Mouse (Mus musculus) limb, embryonic 11.5 days (tissue): ENCODE measurements around the gene Enoph1. TPM values are rescaled to one million over a fixed set of nuclear protein-coding genes. Genes with fewer than 3 reads are reported as not detected.

Experiments
- ATAC-seq: fragments of 200-750 bp; cut with Nextera tagmentation; 2 replicates; pipeline ENCODE4 v1.8.0; 2017; ENCODE audit warnings: low read depth; ENCODE audit not compliant: insufficient number of reproducible peaks, low FRiP score, low TSS enrichment
- DNase-seq: peaks from one replicate; pipeline ENCODE4 v3.0.0-alpha.2; 2015; ENCODE audit warnings: low spot score
- H3K27ac ChIP-seq: fragments of 300-500 bp; sonication (generic); replicated peaks from 2 replicates; pipeline ENCODE4 v1.5.1; 2014; ENCODE audit warnings: low read depth, mild to moderate bottlenecking, low read length
- H3K27me3 ChIP-seq: fragments of 300-500 bp; sonication (generic); 2 replicates; pipeline ENCODE4 v1.6.1; 2014; ENCODE audit warnings: mild to moderate bottlenecking, low read length, mixed read lengths; ENCODE audit not compliant: control insufficient read depth, insufficient read depth
- H3K36me3 ChIP-seq: fragments of 300-500 bp; sonication (generic); 2 replicates; pipeline ENCODE4 v1.6.1; 2014; ENCODE audit warnings: mild to moderate bottlenecking, low read length, moderate library complexity, mixed read lengths; ENCODE audit not compliant: control insufficient read depth, insufficient read depth
- H3K4me1 ChIP-seq: fragments of 300-500 bp; sonication (generic); 2 replicates; pipeline ENCODE4 v1.6.1; 2014; ENCODE audit warnings: low read length, mixed read lengths; ENCODE audit not compliant: control insufficient read depth, insufficient read depth
- H3K4me2 ChIP-seq: fragments of 300-500 bp; sonication (generic); 2 replicates; pipeline ENCODE4 v1.6.1; 2014; ENCODE audit warnings: low read depth, mild to moderate bottlenecking, moderate library complexity; ENCODE audit not compliant: severe bottlenecking
- H3K4me3 ChIP-seq: fragments of 300-500 bp; sonication (generic); 2 replicates; pipeline ENCODE4 v1.5.1; 2014; ENCODE audit warnings: low read depth, low read length
- H3K9ac ChIP-seq: fragments of 300-500 bp; sonication (generic); 2 replicates; pipeline ENCODE4 v1.6.1; 2014; ENCODE audit warnings: mild to moderate bottlenecking, low read length
- H3K9me3 ChIP-seq: fragments of 300-500 bp; sonication (generic); 2 replicates; pipeline ENCODE4 v1.6.1; 2016; ENCODE audit warnings: low read length; ENCODE audit not compliant: control insufficient read depth
- WGBS: fragments of 180-500 bp; shearing (Covaris S2); extraction: QIAGEN DNeasy Blood & Tissue Kit; methylation state at CpG from one replicate; pipeline ENCODE4 v1.1.7; 2014; 5-methylcytosine and 5-hydroxymethylcytosine counted together
- polyA plus RNA-seq: library from polyadenylated mRNA; unstranded; fragments of >200 nt; fragmentation: Nextera tagmentation; extraction: Ambion mirVana; gene quantifications from 2 replicates; pipeline ENCODE4 v1.2.1, GENCODE M21; 2014

The Enoph1 gene
- polyA plus RNA-seq, 1 experiment from 2014 or later = 57.4 TPM

DNA sequence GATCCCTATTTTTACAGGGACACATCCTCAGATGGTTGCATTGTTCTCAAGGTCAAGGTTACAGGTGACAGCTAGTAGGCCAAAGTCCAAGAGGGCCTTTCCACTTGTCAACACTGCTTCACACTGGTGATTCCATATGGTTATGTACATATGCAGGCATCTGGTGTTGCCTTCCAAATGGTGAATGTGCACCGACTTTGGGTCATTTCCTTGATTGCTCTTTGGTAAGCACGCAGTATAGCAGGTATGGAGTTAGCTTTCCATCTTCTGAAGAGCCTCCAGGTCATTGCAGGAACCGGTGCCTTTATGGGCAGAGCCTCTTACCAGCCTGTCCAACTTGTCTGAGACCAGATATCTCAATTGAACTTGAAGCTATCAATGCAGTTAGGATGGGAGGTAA, 7.1 kb upstream of the Enoph1 start:
- no peak for ATAC-seq
- Histone ChIP-seq H3K4me1 (peaks cover 2% of the 10 kb centered on the region; the same call in 1 of the 2 replicates), H3K4me2 (no peak overlapping the region), H3K4me3 (no peak overlapping the region), H3K27ac (no peak overlapping the region), H3K27me3 (no peaks in the 10 kb centered on the region), H3K9ac (no peak overlapping the region), H3K36me3 (peaks cover 10% of the 10 kb centered on the region), H3K9me3 (no peaks in the 10 kb centered on the region)
- no peak for DNase-seq
- WGBS = 80% methylated on average over 3 of the region's 3 CpGs

DNA sequence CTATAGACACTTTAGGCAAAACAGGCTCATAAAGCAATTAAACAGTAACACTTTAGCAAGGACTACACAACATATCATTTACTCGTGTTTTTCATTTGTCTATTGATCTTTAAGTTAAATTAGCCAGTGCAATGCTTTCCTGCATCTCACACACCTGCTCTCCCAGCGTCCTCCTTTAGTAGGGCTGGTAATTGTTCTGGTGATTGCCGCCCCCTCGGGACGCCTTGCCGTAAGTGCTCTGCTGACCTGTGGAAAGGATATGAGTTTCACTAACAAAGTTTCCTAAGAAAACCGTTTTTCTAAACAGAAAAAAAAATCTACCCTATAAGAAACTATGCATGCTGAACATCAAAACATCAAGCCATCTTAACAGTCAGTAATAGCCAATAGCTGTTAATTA, 3.8 kb upstream of the Enoph1 start:
- Histone ChIP-seq H3K4me1 (peaks cover 2% of the 10 kb centered on the region; the same call in 1 of the 2 replicates), H3K4me2 (no peak overlapping the region), H3K36me3 (peaks cover 10% of the 10 kb centered on the region), H3K9ac (no peak overlapping the region), H3K9me3 (no peaks in the 10 kb centered on the region), H3K27me3 (no peaks in the 10 kb centered on the region), H3K4me3 (peak overlapping the region; percentile 98; the same call in 1 of the 2 replicates), H3K27ac (no peak overlapping the region)
- no peak for DNase-seq
- ATAC-seq = no peak
- 65% methylated on average over 7 of the region's 7 CpGs for WGBS

DNA sequence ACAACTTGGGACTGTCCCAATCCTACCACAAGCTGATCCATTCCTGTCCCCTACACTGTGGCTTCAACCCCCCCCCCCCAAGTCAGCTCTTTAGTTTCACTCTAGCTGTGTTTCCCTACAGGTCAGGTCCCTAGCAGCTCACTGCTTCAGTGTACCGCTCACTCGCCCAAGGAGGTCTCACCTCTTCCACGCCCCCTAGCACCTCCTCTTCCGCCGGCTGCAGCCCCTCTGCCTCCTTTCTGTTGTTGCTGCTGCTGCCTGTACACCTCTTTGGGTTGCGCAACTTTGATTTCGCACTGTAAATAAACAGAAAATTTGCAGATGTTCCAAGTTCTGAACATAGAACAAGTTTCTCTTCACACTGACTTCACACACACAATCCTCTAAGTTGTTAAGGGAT, 3.1 kb upstream of the Enoph1 start:
- H3K4me2 ChIP-seq = peak overlapping the region; percentile 90
- peaks cover 2% of the 10 kb centered on the region; the same call in 1 of the 2 replicates for H3K4me1 ChIP-seq
- DNase-seq (peak; percentile 47), ATAC-seq (no peak)
- 34% methylated on average over 7 of the region's 7 CpGs for WGBS
- H3K27ac ChIP-seq = no peak overlapping the region
- peak overlapping the region; percentile 98 for H3K4me3 ChIP-seq
- peaks cover 10% of the 10 kb centered on the region for H3K36me3 ChIP-seq
- no peaks in the 10 kb centered on the region for H3K27me3 ChIP-seq
- no peaks in the 10 kb centered on the region for H3K9me3 ChIP-seq
- H3K9ac ChIP-seq = no peak overlapping the region

DNA sequence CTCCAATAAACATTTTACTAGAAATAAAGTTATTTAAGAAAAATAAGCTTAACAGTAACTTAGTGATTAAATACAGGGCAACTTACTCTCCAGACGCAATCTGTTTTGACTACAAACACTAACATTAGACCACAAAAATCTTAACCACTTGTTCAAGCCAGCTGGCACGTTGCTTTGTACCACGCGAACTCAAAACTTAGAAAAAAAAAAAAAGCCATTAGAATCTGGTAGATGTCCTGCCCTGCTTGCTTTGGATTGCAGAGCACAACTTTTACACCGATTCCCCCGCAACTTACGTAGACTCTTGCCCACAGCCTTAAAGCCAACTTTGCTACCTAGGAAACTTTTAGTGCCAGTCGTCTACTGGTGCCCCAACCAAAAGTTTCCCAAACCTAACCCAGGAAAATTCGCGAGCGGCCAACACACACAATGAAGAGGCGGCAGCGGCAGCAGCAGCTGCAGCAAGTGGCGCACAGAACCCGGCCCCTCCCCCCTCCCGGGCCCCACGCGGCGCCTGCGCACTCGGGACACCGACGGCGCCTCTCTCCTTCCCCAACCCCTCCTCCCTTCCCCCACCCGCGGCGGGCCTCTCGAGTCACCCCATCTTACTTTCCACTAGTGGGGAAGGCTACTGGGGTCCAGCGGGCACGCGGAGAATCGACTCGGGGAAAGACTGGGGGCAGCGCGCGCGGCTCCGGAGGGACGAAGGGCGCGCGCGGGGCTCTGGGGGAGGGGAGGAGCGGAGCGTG, 1.6 kb upstream of the Enoph1 start:
- ATAC-seq = peak; percentile 27; the same call in 1 of the 2 replicates
- Histone ChIP-seq H3K27ac (peak overlapping the region; percentile 96), H3K36me3 (peaks cover 10% of the 10 kb centered on the region), H3K9me3 (no peaks in the 10 kb centered on the region), H3K9ac (peak overlapping the region; percentile 99), H3K27me3 (no peaks in the 10 kb centered on the region), H3K4me1 (peaks cover 2% of the 10 kb centered on the region; the same call in 1 of the 2 replicates), H3K4me3 (peak overlapping the region; percentile 98), H3K4me2 (peak overlapping the region; percentile 90)
- WGBS = under 1% methylated on average over 31 of the region's 45 CpGs
- DNase-seq = peak; percentile 89

DNA sequence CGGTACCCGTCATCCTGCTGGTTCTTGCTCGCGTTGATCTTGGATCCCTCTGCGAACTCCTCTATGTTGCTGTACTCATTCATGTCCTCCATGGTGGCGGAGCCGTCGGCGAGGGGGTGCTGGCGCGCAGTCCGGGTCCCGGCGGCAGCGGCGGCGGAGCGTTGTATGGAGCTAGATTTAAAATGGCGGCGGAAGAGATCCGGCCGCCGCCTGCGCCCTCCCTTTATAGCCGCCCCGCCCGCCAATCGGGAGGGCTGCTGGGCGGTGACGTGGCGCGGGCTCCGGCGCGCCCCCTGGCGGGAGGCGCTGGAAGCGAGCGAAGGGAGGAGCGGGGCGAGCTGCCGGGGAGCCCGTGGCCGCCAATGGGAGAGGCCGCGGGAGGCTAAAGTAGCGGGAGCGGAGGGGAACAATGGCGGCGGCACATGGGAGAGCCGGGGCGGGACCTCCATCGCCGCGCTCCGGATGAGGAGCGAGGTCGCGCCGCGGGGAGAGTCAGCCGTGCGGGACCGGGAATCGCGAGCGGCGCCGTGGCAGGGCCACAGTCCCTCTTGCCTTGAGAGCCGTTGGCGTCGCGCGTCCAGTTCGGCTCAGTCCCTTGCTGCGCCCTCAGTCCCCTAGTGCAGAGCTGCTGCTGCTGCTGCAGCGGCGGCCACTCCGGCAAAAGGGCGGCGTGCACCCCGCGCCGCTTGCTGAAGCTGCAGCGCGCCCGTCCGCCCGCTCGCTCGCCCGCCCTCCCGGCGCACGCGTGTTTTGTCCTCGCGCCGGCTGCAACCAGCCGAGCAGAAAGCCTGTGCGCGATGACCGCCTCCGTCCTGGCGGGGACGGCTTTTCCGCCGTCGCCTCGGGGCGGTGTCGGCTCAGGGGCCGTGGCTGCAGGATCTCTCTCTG, 827 bp upstream of the Enoph1 start:
- Histone ChIP-seq H3K4me3 (peak overlapping the region; percentile 98), H3K9me3 (no peaks in the 10 kb centered on the region), H3K27me3 (no peaks in the 10 kb centered on the region), H3K27ac (peak overlapping the region; percentile 96), H3K4me1 (peaks cover 2% of the 10 kb centered on the region; the same call in 1 of the 2 replicates), H3K9ac (peak overlapping the region; percentile 99), H3K4me2 (peak overlapping the region; percentile 53), H3K36me3 (peaks cover 10% of the 10 kb centered on the region)
- peak; percentile 64 for ATAC-seq
- peak; percentile 98 for DNase-seq
- WGBS = under 1% methylated on average over 75 of the region's 113 CpGs

DNA sequence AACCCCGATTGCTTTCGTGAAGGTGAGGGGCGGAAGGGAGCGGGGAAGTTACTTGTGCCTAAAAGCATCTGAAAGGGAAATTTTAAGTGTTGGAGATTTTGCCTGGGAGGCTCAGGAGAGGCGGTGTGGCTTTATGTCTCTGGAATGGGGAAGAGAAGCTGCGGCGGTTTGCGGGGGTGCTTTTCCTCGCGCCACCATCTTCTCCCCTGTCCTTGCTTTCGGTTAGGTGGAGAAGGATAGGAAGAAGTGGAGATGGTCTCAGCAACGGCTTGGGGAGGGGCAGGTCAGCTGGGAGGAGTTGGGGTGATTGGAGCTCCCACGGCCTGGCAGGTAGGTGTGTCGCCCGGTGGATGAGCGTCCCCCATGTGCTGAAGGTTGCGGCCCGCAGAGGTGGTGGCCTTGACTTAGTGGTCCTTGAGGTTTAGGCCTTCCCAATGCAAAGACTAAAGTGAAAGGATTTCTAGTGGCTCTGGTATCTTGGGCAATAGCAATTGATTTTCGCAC, 548 bp downstream of the Enoph1 start:
- H3K27me3 ChIP-seq = no peaks in the 10 kb centered on the region
- peak overlapping the region; percentile 96; the same call in 1 of the 2 replicates for H3K27ac ChIP-seq
- 1% methylated on average over 19 of the region's 19 CpGs for WGBS
- ATAC-seq (no peak), DNase-seq (no peak)
- H3K4me3 ChIP-seq = peak overlapping the region; percentile 98
- H3K4me1 ChIP-seq = peaks cover 2% of the 10 kb centered on the region; the same call in 1 of the 2 replicates
- peak overlapping the region; percentile 99 for H3K9ac ChIP-seq
- peak overlapping the region; percentile 77 for H3K4me2 ChIP-seq
- H3K9me3 ChIP-seq = no peaks in the 10 kb centered on the region
- peaks cover 6% of the 10 kb centered on the region for H3K36me3 ChIP-seq

DNA sequence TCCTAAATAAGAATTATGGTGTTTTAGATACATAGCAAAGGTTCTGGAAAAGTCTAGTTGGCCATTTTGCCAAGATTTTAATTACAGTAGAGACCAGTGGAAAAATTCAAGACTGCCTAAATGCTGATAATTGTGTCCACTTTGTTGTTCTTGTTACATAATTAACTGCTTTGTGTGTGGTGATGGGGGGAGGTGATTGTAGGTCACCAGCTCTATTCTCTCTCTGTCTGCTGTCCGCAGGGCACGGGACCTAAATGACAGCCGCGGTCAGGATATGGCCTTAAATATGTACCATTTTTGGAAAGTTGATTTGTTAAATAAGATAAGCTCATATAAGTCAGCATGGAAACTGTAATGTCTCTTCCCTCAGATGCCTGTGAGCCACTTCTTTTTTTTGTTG, 1.5 kb downstream of the Enoph1 start:
- peaks cover 4% of the 10 kb centered on the region; the same call in 1 of the 2 replicates for H3K36me3 ChIP-seq
- ATAC-seq (no peak), DNase-seq (no peak)
- no peak overlapping the region for H3K4me3 ChIP-seq
- no peak overlapping the region for H3K27ac ChIP-seq
- H3K4me2 ChIP-seq = no peak overlapping the region
- H3K9ac ChIP-seq = no peak overlapping the region
- 91% methylated on average over 4 of the region's 4 CpGs for WGBS
- no peaks in the 10 kb centered on the region for H3K27me3 ChIP-seq
- no peaks in the 10 kb centered on the region for H3K9me3 ChIP-seq
- H3K4me1 ChIP-seq = peaks cover 2% of the 10 kb centered on the region; the same call in 1 of the 2 replicates

DNA sequence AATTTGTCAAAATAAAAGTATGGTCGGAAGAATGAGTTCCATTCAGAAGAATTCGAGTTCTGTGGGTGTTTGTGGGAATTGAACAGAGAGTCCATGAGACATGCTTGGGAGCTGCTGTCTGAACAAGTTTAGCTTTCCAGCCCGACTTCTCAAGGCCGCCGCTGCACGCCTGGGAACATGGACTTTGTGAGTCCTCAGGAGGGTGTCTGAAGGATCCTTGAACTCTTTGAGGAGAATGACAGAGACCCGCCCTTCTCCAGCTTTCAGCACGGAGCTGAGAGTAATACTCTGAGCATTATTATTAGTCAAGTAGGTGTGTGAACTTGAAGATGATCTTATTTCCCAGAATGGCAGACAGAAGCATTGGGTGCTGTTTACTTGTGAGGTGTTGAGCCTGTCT, 2.7 kb downstream of the Enoph1 start:
- Histone ChIP-seq H3K36me3 (no peaks in the 10 kb centered on the region), H3K9me3 (no peaks in the 10 kb centered on the region), H3K4me1 (no peaks in the 10 kb centered on the region), H3K9ac (no peak overlapping the region), H3K27me3 (no peaks in the 10 kb centered on the region), H3K4me2 (no peak overlapping the region), H3K4me3 (no peak overlapping the region), H3K27ac (no peak overlapping the region)
- ATAC-seq = no peak
- WGBS = 96% methylated on average over 8 of the region's 8 CpGs
- DNase-seq = no peak
